ENCODE assay signal across 24 mouse cellular contexts in genomic region chr17:38171088-38171487, GRCm38 (mm10). TPM values are rescaled to one million over a fixed set of nuclear protein-coding genes. Genes with fewer than 3 reads are reported as not detected.
"Had no signal": no experiment of that assay in that cellular context is flagged by ENCODE, and none has a peak within 500 bp of the region (broad histone marks: within the 10 kb centered on the region; RNA-seq: fewer than 3 reads in every experiment).

Olfr134 (plus strand) TSS chr17:38171388.

- H3K9me3 ChIP-seq: neural tube, embryonic 13.5 days; neural tube, embryonic 15.5 days; stomach, embryonic 15.5 days had no signal

- DNase-seq: retina, postnatal 1 day; right cerebral cortex, adult 18-20 months; right cerebral cortex, postnatal 14 days; right cerebral cortex, postnatal 25 days; right cerebral cortex, postnatal 4 days; spleen, adult 18-20 months; thymus, adult 18-20 months; thymus, adult 2 months; thymus, postnatal 14 days; thymus, postnatal 25 days; thymus, postnatal 36 days; thymus, postnatal 4 days had no signal

- H3K36me3 ChIP-seq: neural tube, embryonic 13.5 days; neural tube, embryonic 15.5 days; stomach, embryonic 15.5 days had no signal

- H3K27ac ChIP-seq: neural tube, embryonic 13.5 days; neural tube, embryonic 15.5 days; stomach, embryonic 15.5 days; stomach, postnatal 0 days had no signal

- H3K27me3 ChIP-seq: neural tube, embryonic 13.5 days; neural tube, embryonic 15.5 days; stomach, embryonic 15.5 days had no signal

- H3K9ac ChIP-seq: neural tube, embryonic 13.5 days; neural tube, embryonic 15.5 days; stomach, embryonic 15.5 days had no signal

- H3K4me2 ChIP-seq: neural tube, embryonic 13.5 days; neural tube, embryonic 15.5 days; stomach, embryonic 15.5 days had no signal

- H3K4me1 ChIP-seq: neural tube, embryonic 13.5 days; neural tube, embryonic 15.5 days; stomach, embryonic 15.5 days had no signal

- H3K4me3 ChIP-seq: neural tube, embryonic 13.5 days; neural tube, embryonic 15.5 days; stomach, embryonic 15.5 days had no signal

RNA-seq across cellular contexts. Expression of gene Olfr134, which starts in this region (rescaled TPM):
- polyA plus RNA-seq: neural tube, embryonic 13.5 days; neural tube, embryonic 14.5 days; neural tube, embryonic 15.5 days; small intestine, adult 2 months; spleen, adult 2 months; stomach, embryonic 14.5 days; stomach, embryonic 15.5 days; stomach, embryonic 16.5 days; stomach, postnatal 0 days; testis, adult 2 months; thymus, adult 2 months; thymus, postnatal 0 days; urinary bladder, adult 2 months had no signal
